Mouse (Mus musculus) lung, postnatal 25 days (tissue): ENCODE measurements around the gene Adamts3.

Experiments
- DNase-seq: peaks from one replicate; pipeline ENCODE4 v3.0.0; 2022; ENCODE audit warnings: low spot score

Adamts3 gene

GRCm38 (mm10) chr5:89816610-89817009 is 66.5 kb downstream of the Adamts3 start:
- DNase-seq = no peak

- no peak for DNase-seq
Measured at GRCm38 (mm10) chr5:89814552-89814951, 68.6 kb downstream of the Adamts3 start.

GRCm38 (mm10) chr5:89800181-89800816 is 82.8 kb downstream of the Adamts3 start:
- peak; percentile 18 for DNase-seq

- DNase-seq = no peak
Measured at GRCm38 (mm10) chr5:89793706-89794105, 89.4 kb downstream of the Adamts3 start.

- no peak for DNase-seq
Measured at GRCm38 (mm10) chr5:89784635-89785034, 98.5 kb downstream of the Adamts3 start.

GRCm38 (mm10) chr5:89779823-89780222 is 103.3 kb downstream of the Adamts3 start:
- no peak for DNase-seq

- DNase-seq = no peak
Measured at GRCm38 (mm10) chr5:89778610-89779009, 104.5 kb downstream of the Adamts3 start.

GRCm38 (mm10) chr5:89777411-89777810 is 105.7 kb downstream of the Adamts3 start:
- DNase-seq = no peak

GRCm38 (mm10) chr5:89770655-89771355 is 112.3 kb downstream of the Adamts3 start:
- no peak for DNase-seq

- DNase-seq = no peak
Measured at GRCm38 (mm10) chr5:89763189-89764187, 119.6 kb downstream of the Adamts3 start.

GRCm38 (mm10) chr5:89760368-89760767 is 122.8 kb downstream of the Adamts3 start:
- no peak for DNase-seq

GRCm38 (mm10) chr5:89751836-89752235 is 131.3 kb downstream of the Adamts3 start:
- DNase-seq = no peak

- peak; percentile 0 for DNase-seq
Measured at GRCm38 (mm10) chr5:89748185-89748884, 134.8 kb downstream of the Adamts3 start.

GRCm38 (mm10) chr5:89747149-89747659 is 135.9 kb downstream of the Adamts3 start:
- DNase-seq = no peak

- no peak for DNase-seq
Measured at GRCm38 (mm10) chr5:89745112-89745511, 138.0 kb downstream of the Adamts3 start.

- no peak for DNase-seq
Measured at GRCm38 (mm10) chr5:89734759-89735158, 148.4 kb downstream of the Adamts3 start.

GRCm38 (mm10) chr5:89730411-89730810 is 152.7 kb downstream of the Adamts3 start:
- no peak for DNase-seq

- no peak for DNase-seq
Measured at GRCm38 (mm10) chr5:89728117-89728516, 155.0 kb downstream of the Adamts3 start.

- no peak for DNase-seq
Measured at GRCm38 (mm10) chr5:89727497-89728057, 155.6 kb downstream of the Adamts3 start.

- DNase-seq = no peak
Measured at GRCm38 (mm10) chr5:89714552-89714951, 168.6 kb downstream of the Adamts3 start.
